Mouse (Mus musculus): ENCODE measurements at regions not wholly inside any gene's neighbourhood (a gene's known extent, or its start where the extent isn't known, plus 50 kb on each side); places are given as distances from the start of the nearest gene placed in this dataset.

GRCm38 (mm10) chr1:136685191-136686060 is 60.7 kb downstream of the Zfp281 start:
- TF ChIP-seq CEBPB (IDR thresholded peaks at IDR 0.05; ENCODE audit: insufficient read depth, poor library complexity, severe bottlenecking) (peak; percentile 89), SRF (IDR thresholded peaks at IDR 0.05; ENCODE audit: control insufficient read depth, insufficient read length, low read depth) (peak; percentile 47), TCF3 (IDR thresholded peaks at IDR 0.05; ENCODE audit: insufficient read length, low read depth) (no peak), TCF12 (IDR thresholded peaks at IDR 0.05; ENCODE audit: insufficient read depth, poor library complexity, severe bottlenecking) (peak; percentile 66), MYOG (IDR thresholded peaks at IDR 0.05; ENCODE audit: control insufficient read depth in 1 of 3, insufficient read depth in 1 of 3, insufficient read length in 2 of 3, low read depth in 2 of 3) (peak in 2 of 3 experiments; percentile 9 to 75), USF1 (IDR thresholded peaks at IDR 0.05; ENCODE audit: low read depth) (peak; percentile 2), MYOD1 (IDR thresholded peaks at IDR 0.05; ENCODE audit: control insufficient read depth in 1 of 3, insufficient read length in 2 of 3, low read depth in 2 of 3) (peak in 2 of 3 experiments; percentile 55 to 62), POLR2A (IDR thresholded peaks at IDR 0.05; ENCODE audit: insufficient read length, low read depth) (no peak), E2F4 (IDR thresholded peaks at IDR 0.05; ENCODE audit: insufficient read depth) (no peak), REST (IDR thresholded peaks at IDR 0.05; ENCODE audit: insufficient read depth, insufficient read length) (no peak), MAX (IDR thresholded peaks at IDR 0.05; ENCODE audit: low read depth) (peak; percentile 11), POLR2AphosphoS2 (IDR thresholded peaks at IDR 0.05; ENCODE audit: insufficient read length, low read depth) (no peak)
- Histone ChIP-seq H3K27me3 (ENCODE audit: control insufficient read depth, insufficient read depth, insufficient read length) (no peaks in the 10 kb centered on the region), H3K4me2 (ENCODE audit: low read depth) (peak overlapping the region; percentile 67), H3ac (ENCODE audit: control insufficient read depth, insufficient read length) (no peak overlapping the region), H3K4me3 (peak overlapping the region; percentile 14), H3K36me3 (ENCODE audit: control insufficient read depth, insufficient read depth) (no peaks in the 10 kb centered on the region), H3K79me2 (ENCODE audit: control insufficient read depth, insufficient read depth) (no peaks in the 10 kb centered on the region)

DNA sequence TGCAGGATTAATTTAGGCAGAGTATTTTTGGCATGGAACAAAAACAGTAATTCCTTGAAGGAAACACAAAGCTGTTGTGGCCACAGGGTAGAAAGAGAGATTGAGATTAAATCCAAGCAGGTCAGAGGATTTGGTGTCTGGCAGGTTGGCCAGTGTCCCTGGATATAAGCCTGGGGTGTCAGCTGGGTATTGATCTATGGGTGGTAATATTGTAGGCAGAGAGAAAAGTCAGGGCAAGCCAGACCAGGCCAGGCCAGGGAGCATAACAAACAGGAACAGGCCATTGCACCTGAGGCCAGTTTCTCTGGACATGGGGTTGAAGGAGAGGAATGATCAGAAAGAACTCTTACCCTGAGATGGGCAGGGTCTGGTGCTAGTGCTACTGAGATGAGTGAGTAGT is 61.8 kb downstream of the Zfp281 start:
- no peaks in the 10 kb centered on the region for H3K36me3 ChIP-seq (ENCODE audit: control insufficient read depth, insufficient read depth)
- TF ChIP-seq E2F4 (IDR thresholded peaks at IDR 0.05; ENCODE audit: insufficient read depth) (no peak), TCF3 (IDR thresholded peaks at IDR 0.05; ENCODE audit: insufficient read length, low read depth) (no peak), CEBPB (IDR thresholded peaks at IDR 0.05; ENCODE audit: insufficient read depth, poor library complexity, severe bottlenecking) (no peak), POLR2AphosphoS2 (IDR thresholded peaks at IDR 0.05; ENCODE audit: insufficient read length, low read depth) (no peak), MYOD1 (IDR thresholded peaks at IDR 0.05; ENCODE audit: control insufficient read depth in 1 of 3, insufficient read length in 2 of 3, low read depth in 2 of 3) (no peak), MYOG (IDR thresholded peaks at IDR 0.05; ENCODE audit: control insufficient read depth in 1 of 3, insufficient read depth in 1 of 3, insufficient read length in 2 of 3, low read depth in 2 of 3) (no peak), TCF12 (IDR thresholded peaks at IDR 0.05; ENCODE audit: insufficient read depth, poor library complexity, severe bottlenecking) (no peak), SRF (IDR thresholded peaks at IDR 0.05; ENCODE audit: control insufficient read depth, insufficient read length, low read depth) (no peak), MAX (IDR thresholded peaks at IDR 0.05; ENCODE audit: low read depth) (no peak), USF1 (IDR thresholded peaks at IDR 0.05; ENCODE audit: low read depth) (no peak), REST (IDR thresholded peaks at IDR 0.05; ENCODE audit: insufficient read depth, insufficient read length) (no peak), POLR2A (IDR thresholded peaks at IDR 0.05; ENCODE audit: insufficient read length, low read depth) (no peak)
- no peak overlapping the region for H3ac ChIP-seq (ENCODE audit: control insufficient read depth, insufficient read length)
- peak overlapping the region; percentile 67 for H3K4me2 ChIP-seq (ENCODE audit: low read depth)
- H3K27me3 ChIP-seq (ENCODE audit: control insufficient read depth, insufficient read depth, insufficient read length) = no peaks in the 10 kb centered on the region
- H3K79me2 ChIP-seq (ENCODE audit: control insufficient read depth, insufficient read depth) = no peaks in the 10 kb centered on the region
- no peak overlapping the region for H3K4me3 ChIP-seq

- H3K4me3 ChIP-seq = no peak overlapping the region
- no peak for TF ChIP-seq MYOD1 (IDR thresholded peaks at IDR 0.05; ENCODE audit: control insufficient read depth in 1 of 3, insufficient read length in 2 of 3, low read depth in 2 of 3)
- no peak for TF ChIP-seq POLR2A (IDR thresholded peaks at IDR 0.05; ENCODE audit: insufficient read length, low read depth)
- no peak for TF ChIP-seq CEBPB (IDR thresholded peaks at IDR 0.05; ENCODE audit: insufficient read depth, poor library complexity, severe bottlenecking)
- no peak for TF ChIP-seq SRF (IDR thresholded peaks at IDR 0.05; ENCODE audit: control insufficient read depth, insufficient read length, low read depth)
- no peak for TF ChIP-seq TCF12 (IDR thresholded peaks at IDR 0.05; ENCODE audit: insufficient read depth, poor library complexity, severe bottlenecking)
- no peak for TF ChIP-seq POLR2AphosphoS2 (IDR thresholded peaks at IDR 0.05; ENCODE audit: insufficient read length, low read depth)
- no peak for TF ChIP-seq MAX (IDR thresholded peaks at IDR 0.05; ENCODE audit: low read depth)
- H3ac ChIP-seq (ENCODE audit: control insufficient read depth, insufficient read length) = no peak overlapping the region
- H3K27me3 ChIP-seq (ENCODE audit: control insufficient read depth, insufficient read depth, insufficient read length) = no peaks in the 10 kb centered on the region
- no peaks in the 10 kb centered on the region for H3K79me2 ChIP-seq (ENCODE audit: control insufficient read depth, insufficient read depth)
- no peaks in the 10 kb centered on the region for H3K36me3 ChIP-seq (ENCODE audit: control insufficient read depth, insufficient read depth)
- no peak overlapping the region for H3K4me2 ChIP-seq (ENCODE audit: low read depth)
These were observed 65.4 kb downstream of the Zfp281 start for GRCm38 (mm10) chr1:136690068-136690467.

GRCm38 (mm10) chr1:136693421-136693820 is 68.7 kb downstream of the Zfp281 start:
- no peak overlapping the region for H3K4me2 ChIP-seq (ENCODE audit: low read depth)
- H3K27me3 ChIP-seq (ENCODE audit: control insufficient read depth, insufficient read depth, insufficient read length) = no peaks in the 10 kb centered on the region
- H3ac ChIP-seq (ENCODE audit: control insufficient read depth, insufficient read length) = no peak overlapping the region
- H3K79me2 ChIP-seq (ENCODE audit: control insufficient read depth, insufficient read depth) = no peaks in the 10 kb centered on the region
- TF ChIP-seq POLR2A (IDR thresholded peaks at IDR 0.05; ENCODE audit: insufficient read length, low read depth) (no peak), MYOG (IDR thresholded peaks at IDR 0.05; ENCODE audit: control insufficient read depth in 1 of 3, insufficient read depth in 1 of 3, insufficient read length in 2 of 3, low read depth in 2 of 3) (no peak), USF1 (IDR thresholded peaks at IDR 0.05; ENCODE audit: low read depth) (no peak), CEBPB (IDR thresholded peaks at IDR 0.05; ENCODE audit: insufficient read depth, poor library complexity, severe bottlenecking) (no peak), POLR2AphosphoS2 (IDR thresholded peaks at IDR 0.05; ENCODE audit: insufficient read length, low read depth) (no peak), MYOD1 (IDR thresholded peaks at IDR 0.05; ENCODE audit: control insufficient read depth in 1 of 3, insufficient read length in 2 of 3, low read depth in 2 of 3) (no peak), TCF12 (IDR thresholded peaks at IDR 0.05; ENCODE audit: insufficient read depth, poor library complexity, severe bottlenecking) (no peak), E2F4 (IDR thresholded peaks at IDR 0.05; ENCODE audit: insufficient read depth) (no peak), SRF (IDR thresholded peaks at IDR 0.05; ENCODE audit: control insufficient read depth, insufficient read length, low read depth) (no peak), TCF3 (IDR thresholded peaks at IDR 0.05; ENCODE audit: insufficient read length, low read depth) (no peak), REST (IDR thresholded peaks at IDR 0.05; ENCODE audit: insufficient read depth, insufficient read length) (no peak), MAX (IDR thresholded peaks at IDR 0.05; ENCODE audit: low read depth) (no peak)
- no peaks in the 10 kb centered on the region for H3K36me3 ChIP-seq (ENCODE audit: control insufficient read depth, insufficient read depth)
- H3K4me3 ChIP-seq = no peak overlapping the region

All from myocyte (in vitro differentiated cells).